Mouse (Mus musculus): ENCODE measurements at regions not wholly inside any gene's neighbourhood (a gene's known extent, or its start where the extent isn't known, plus 50 kb on each side); places are given as distances from the start of the nearest gene placed in this dataset.

- DNase-seq (ENCODE audit: low read depth): no peak
Measured at GRCm38 (mm10) chr8:64342397-64342796, 136.3 kb upstream of the Tll1 start.

GRCm38 (mm10) chr8:64337356-64337755, 131.3 kb upstream of the Tll1 start:
- no peak for DNase-seq (ENCODE audit: low read depth)

- DNase-seq (ENCODE audit: low read depth): no peak
Measured at GRCm38 (mm10) chr8:64336546-64336945, 130.5 kb upstream of the Tll1 start.

- DNase-seq (ENCODE audit: low read depth): no peak
Measured at GRCm38 (mm10) chr8:64335495-64335894, 129.4 kb upstream of the Tll1 start.

GRCm38 (mm10) chr8:64323985-64324384, 117.9 kb upstream of the Tll1 start:
- DNase-seq (ENCODE audit: low read depth): no peak

GRCm38 (mm10) chr8:64320343-64320742, 114.3 kb upstream of the Tll1 start:
- DNase-seq (ENCODE audit: low read depth): no peak

- DNase-seq (ENCODE audit: low read depth): no peak
Measured at GRCm38 (mm10) chr8:64319220-64319820, 113.2 kb upstream of the Tll1 start.

GRCm38 (mm10) chr8:64318524-64319219, 112.6 kb upstream of the Tll1 start:
- DNase-seq (ENCODE audit: low read depth): no peak

- DNase-seq (ENCODE audit: low read depth): no peak
Measured at GRCm38 (mm10) chr8:64317815-64318214, 111.7 kb upstream of the Tll1 start.

- DNase-seq (ENCODE audit: low read depth): no peak
Measured at GRCm38 (mm10) chr8:64307995-64308394, 101.9 kb upstream of the Tll1 start.

GRCm38 (mm10) chr8:64282806-64283205, 76.7 kb upstream of the Tll1 start:
- no peak for DNase-seq (ENCODE audit: low read depth)

- no peak for DNase-seq (ENCODE audit: low read depth)
Measured at GRCm38 (mm10) chr8:64281598-64281997, 75.5 kb upstream of the Tll1 start.

GRCm38 (mm10) chr8:64280391-64280790, 74.3 kb upstream of the Tll1 start:
- no peak for DNase-seq (ENCODE audit: low read depth)

- DNase-seq (ENCODE audit: low read depth): no peak
Measured at GRCm38 (mm10) chr8:64276058-64276457, 70.0 kb upstream of the Tll1 start.

- DNase-seq (ENCODE audit: low read depth): no peak
Measured at GRCm38 (mm10) chr8:64265304-64265945, 59.4 kb upstream of the Tll1 start.

Data from c-Kit-positive CD71-negative TER-119-negative erythroid progenitor cells, embryonic 14.5 days (primary cell).